Mouse (Mus musculus) testis, postnatal 10 days (tissue): Measurements from ENCODE around the gene AC170998.1.
A peak's percentile ranks its signal among the peaks of the same experiment; 100 is the strongest.

ENCODE experiments used
- DNase-seq: peaks from one replicate; pipeline ENCODE4 v3.0.0; 2021; ENCODE audit warnings: low spot score

AC170998.1 gene

GRCm38 (mm10) chr17:28725783-28726182 is at the start of gene AC170998.1:
Gene AC170998.1, plus strand, starts transcription at chr17:28726083.
- DNase-seq: no peak

- DNase-seq: no peak
Observed at GRCm38 (mm10) chr17:28682311-28683084, 43.4 kb upstream of the AC170998.1 start.

- no peak for DNase-seq
Observed at GRCm38 (mm10) chr17:28683601-28684000, 42.3 kb upstream of the AC170998.1 start.

GRCm38 (mm10) chr17:28684631-28685030 is 41.3 kb upstream of the AC170998.1 start:
- DNase-seq: no peak

GRCm38 (mm10) chr17:28687354-28687753 is 38.5 kb upstream of the AC170998.1 start:
- no peak for DNase-seq

DNA sequence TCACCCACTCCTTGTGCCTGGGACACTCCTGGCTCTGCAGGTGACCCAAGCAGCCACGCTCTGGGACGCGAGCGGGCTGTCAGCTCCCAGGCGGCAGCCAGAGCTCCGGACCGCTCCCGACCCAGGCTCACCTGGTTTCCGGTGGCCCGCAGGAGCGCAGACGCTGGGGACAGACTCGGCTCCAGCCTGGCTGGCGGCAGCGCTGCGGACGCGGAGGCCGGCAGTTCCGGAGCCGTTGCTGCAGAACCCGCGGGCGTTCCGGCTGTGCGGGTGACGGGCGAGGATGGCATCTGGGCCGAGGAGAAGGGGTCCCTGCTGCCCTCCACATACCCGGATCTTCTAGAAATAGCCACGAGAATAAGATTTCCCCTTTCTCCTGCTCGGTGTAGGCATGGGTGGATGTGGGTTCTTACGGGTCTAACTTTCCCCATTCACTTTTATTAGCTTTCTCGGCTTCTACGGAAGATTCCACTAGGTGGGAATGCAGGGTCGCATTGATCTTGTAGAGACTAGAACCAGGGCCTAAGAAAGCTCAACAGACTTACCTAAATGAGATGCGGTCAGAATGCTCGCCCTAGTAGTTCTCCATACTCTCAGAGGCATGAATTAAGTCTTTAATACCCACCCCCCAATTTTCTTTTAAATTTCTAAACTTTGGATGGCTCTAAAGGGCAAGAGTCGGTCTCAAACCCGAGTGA is 36.1 kb upstream of the AC170998.1 start, which contains the start of gene Slc26a8:
Slc26a8 (minus strand) TSS at position 648 of the 698 bp plus-strand sequence.
- DNase-seq: peak; percentile 59

GRCm38 (mm10) chr17:28690776-28691686 is 34.9 kb upstream of the AC170998.1 start, which contains the start of gene Mapk14:
Gene Mapk14, plus strand, starts transcription at chr17:28691329.
- DNase-seq: peak; percentile 99

DNA sequence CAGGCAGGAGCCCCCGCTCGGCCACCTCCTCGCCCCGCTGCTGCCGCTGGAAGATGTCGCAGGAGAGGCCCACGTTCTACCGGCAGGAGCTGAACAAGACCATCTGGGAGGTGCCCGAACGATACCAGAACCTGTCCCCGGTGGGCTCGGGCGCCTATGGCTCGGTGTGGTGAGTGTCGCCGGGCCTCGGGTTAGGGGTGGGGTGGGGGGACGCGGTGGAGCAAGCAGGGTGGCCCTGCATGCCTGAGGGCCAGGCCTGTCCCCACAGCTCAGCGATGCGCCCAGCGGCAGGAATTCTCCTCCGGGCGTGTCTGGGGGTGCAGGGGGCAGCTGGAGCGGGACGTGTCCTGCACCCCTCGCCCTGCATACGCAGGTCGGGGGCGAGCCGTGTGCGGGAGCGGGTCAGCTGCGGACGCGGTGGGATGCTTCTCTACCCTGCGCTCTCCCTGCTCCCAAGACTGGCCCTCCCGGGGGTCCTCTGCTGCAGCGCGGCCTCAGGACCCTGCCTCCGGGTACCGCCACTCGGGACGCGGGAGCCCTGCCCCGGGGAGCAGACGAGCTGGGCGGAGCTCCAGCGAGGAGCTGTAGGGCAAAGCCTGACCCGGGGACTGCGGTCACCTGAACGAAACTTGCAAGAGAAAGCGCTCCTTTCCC is 34.1 kb upstream of the AC170998.1 start:
- peak; percentile 74 for DNase-seq

DNA sequence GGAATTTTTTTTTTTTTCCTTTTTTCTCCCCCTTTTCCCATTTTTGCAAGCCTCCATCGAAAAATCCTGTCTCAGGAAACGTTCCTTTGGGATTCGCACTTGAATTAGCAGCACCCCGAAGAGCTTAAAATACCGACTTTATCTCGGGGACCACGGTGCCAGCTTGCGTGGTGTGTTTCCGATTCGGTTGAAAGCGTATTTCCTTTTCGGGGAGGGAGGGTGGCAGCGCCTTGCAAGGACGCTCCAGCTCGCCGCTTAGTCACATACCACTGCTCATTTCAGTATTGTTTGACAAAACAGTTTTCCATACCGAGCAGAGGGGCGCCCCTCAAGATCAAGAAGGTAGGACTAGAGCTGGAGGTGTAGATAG is 33.6 kb upstream of the AC170998.1 start:
- peak; percentile 55 for DNase-seq

- no peak for DNase-seq
Observed at GRCm38 (mm10) chr17:28693086-28693485, 32.8 kb upstream of the AC170998.1 start.

- DNase-seq: no peak
Observed at GRCm38 (mm10) chr17:28694078-28694477, 31.8 kb upstream of the AC170998.1 start.

- no peak for DNase-seq
Observed at GRCm38 (mm10) chr17:28694832-28695231, 31.1 kb upstream of the AC170998.1 start.

DNA sequence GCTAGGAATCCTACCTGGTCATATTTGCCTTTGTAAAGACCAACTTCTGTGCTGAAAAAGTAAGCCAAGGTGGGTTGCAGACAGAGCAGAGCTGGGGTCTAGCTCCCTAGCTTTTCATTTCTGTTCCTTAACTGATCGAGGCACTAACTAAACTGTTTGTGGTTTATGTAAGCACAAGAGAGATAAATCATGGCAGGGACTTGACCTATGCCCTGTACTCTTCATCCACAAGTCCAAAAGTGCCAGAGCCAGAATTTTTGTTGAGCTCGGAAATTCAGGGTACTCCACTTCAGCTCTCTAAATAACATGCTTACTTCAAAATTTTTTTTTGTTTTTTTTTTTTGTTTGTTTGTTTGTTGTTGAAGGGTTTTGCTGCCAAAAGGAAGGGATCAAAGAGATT is 29.2 kb upstream of the AC170998.1 start:
- no peak for DNase-seq

DNA sequence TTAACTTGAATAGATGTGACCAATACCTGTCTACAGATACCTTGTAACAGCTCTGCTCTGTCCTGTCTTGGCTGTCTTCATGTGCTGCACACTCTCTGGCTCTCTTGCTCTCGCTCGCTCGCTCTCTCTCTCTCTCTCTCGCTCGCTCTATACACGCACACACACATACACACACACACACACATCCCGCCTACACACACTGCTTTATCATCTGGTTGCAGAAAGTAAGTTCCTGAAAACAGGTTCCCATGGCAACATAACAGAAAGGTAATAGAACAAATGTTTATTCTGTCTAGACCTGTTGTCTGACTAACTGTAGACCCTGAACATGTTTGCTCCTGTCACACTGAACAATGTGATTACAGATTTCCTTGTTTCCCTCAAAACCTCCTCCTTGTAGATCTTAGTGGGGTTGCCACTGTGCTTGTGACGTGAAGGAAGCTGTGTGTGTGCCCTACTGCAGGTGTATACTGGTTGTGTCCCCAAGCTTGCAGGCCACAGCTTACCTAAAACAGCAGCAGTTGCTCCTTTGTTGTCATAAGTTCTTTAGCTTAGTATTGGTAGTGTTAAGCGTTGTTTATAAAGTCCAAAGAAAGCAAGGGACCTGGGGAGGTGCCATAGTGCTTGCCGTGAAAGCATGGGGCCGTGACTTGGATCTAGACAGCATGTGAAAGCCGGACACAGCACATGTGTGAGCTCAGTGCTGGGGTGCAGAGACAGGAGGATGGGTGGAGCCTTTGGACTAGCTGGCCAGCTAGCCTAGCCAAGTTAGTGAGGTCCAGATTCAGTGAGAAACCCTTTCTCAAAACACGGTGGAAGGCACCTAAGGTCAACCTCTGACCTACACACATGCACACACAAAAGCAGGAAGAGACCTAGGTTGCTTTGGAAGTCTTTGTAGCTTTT is 28.3 kb upstream of the AC170998.1 start:
- no peak for DNase-seq

DNA sequence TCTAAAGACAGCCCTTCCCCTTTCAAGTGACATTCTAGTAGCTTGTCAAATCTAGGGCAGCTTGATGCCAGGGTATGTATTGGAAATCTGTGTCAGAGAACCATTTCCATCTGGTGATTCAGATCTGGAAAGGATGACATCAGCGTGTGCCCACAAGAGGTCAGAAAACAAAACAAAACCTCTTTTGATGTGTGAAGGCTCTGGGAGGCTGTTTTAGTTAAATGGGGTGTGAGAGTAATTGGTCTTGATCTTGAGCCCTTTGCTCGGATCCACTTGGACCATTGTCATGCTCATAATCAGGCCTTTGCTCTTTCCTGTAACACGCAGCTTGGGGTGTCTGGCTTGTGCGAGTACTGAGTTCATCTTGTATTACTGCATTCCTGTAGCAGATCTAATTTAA is 27.6 kb upstream of the AC170998.1 start:
- DNase-seq: no peak

- DNase-seq: no peak
Observed at GRCm38 (mm10) chr17:28698672-28699071, 27.2 kb upstream of the AC170998.1 start.

DNA sequence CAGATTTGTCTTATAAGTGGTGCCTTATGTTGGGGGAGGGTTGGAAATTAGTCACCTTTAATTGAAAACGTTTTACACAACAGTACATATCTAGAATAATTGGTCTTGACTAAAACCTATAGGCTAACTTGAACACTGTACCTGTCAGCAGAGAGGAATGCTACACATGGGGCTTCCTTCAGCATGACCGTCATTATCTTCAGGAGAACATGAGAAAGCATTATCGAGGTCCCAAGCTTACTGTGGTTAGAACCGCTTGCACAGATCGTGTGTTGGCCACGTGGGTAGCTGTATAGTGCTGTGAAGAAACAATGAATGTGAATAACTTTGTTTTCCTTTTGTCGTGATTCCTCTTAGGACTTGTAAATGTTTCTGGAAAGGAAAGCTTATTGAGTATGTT is 26.1 kb upstream of the AC170998.1 start:
- DNase-seq: no peak

DNA sequence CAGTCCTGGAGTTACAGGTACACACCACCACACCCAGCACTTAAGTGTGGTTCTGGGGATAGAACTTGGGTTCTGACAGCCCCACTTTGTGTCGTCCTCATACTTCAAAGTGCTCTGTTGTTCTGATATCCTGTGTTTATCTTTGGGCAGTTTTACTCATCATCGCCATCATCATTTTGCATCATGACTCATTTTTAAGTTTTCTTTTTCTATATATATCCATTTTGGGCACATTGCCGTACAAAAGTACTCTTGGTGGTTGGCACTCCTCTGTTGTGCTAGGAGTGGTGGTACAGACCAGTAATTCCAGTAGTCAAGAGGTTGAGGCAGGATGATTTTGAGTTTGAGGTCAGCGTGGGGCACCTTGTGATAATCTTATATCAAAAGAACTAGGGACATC is 24.7 kb upstream of the AC170998.1 start:
- no peak for DNase-seq

- DNase-seq: no peak
Observed at GRCm38 (mm10) chr17:28701737-28702136, 24.1 kb upstream of the AC170998.1 start.

DNA sequence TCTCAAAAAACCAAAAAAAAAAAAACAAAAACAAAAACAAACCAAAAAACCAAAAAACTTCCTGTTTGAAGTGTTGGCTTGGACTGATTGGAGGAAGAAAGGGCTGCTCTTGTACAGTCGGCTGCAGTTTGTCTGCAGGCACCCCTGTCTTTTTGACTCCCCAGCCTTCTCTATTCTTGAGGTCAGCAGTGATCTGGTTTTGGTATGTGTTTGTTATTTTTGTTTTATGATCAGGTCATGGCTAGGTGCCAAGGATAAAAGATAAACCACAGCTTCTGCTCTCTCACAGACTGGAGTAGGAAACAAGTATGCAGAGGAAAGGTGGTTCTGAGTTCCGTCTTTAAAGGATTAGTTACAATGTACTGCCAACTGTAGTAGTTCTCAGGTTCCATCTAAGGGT is 23.2 kb upstream of the AC170998.1 start:
- DNase-seq: no peak

GRCm38 (mm10) chr17:28706697-28707096 is 19.2 kb upstream of the AC170998.1 start:
- no peak for DNase-seq
